Comparison of ENCODE assay signal across 9 mouse cellular contexts in the genomic region with DNA sequence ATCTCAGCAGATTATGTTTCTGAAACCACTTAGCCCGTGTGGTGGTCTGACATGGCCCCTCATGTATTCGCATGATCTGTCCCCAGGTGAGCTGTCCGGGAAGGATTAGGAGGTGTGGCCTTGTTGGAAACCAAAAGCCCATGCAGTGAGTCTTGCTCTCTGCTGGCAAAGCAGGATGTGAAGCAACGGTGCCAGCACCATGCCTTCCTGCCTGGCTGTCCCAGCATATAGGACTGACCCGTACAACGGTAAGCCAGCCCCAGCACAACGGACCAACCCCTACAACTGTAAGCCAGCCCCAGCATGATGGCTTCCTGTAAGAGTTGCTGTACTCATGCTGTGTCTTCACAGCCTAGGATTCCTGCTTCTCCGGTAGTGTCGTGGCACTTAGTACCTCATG. TPM values are rescaled to one million over a fixed set of nuclear protein-coding genes. Genes with fewer than 3 reads are reported as not detected.
DNase-seq lines count a peak whose midpoint lies in the region; ATAC-seq and TF ChIP-seq lines count a peak whose summit lies in the region.
"Had no signal": no experiment of that assay in that cellular context is flagged by ENCODE, and none has a peak within 500 bp of the region (broad histone marks: within the 10 kb centered on the region; RNA-seq: fewer than 3 reads in every experiment).

No protein-coding gene starts in this region.

- H3K4me2 ChIP-seq in forebrain, embryonic 13.5 days: peak overlapping the region; percentile 96
- peak overlapping the region; percentile 88 for H3K4me2 ChIP-seq in liver, embryonic 12.5 days
- peak overlapping the region; percentile 79 for H3K4me2 ChIP-seq in stomach, postnatal 0 days (replicated peaks; ENCODE audit: low read depth)

- no peak for DNase-seq in spleen, adult 2 months (ENCODE audit: low read depth in 1 of 2, low spot score in 2 of 2)
- DNase-seq in spleen, postnatal 10 days (ENCODE audit: low spot score in 2 of 2): no peak
- DNase-seq in stomach, postnatal 0 days (ENCODE audit: low spot score): no peak
- DNase-seq in adrenal gland, postnatal 14 days: no peak
- DNase-seq in gastrocnemius, adult 2 months: no peak
- DNase-seq in T-cell, adult 2 months (ENCODE audit: low spot score): no peak
- DNase-seq: cerebellum, adult 8-10 months had no signal

- peaks cover 10% of the 10 kb centered on the region; the same call in 1 of the 2 replicates for H3K4me1 ChIP-seq in spleen, adult 2 months (ENCODE audit: control insufficient read depth, insufficient read depth, insufficient read length)
- peaks cover 71% of the 10 kb centered on the region for H3K4me1 ChIP-seq in forebrain, embryonic 13.5 days
- H3K4me1 ChIP-seq in liver, embryonic 12.5 days: peaks cover 79% of the 10 kb centered on the region
- H3K4me1 ChIP-seq in stomach, postnatal 0 days (replicated peaks; ENCODE audit: control insufficient read depth, insufficient read depth): peaks cover 13% of the 10 kb centered on the region

- no peaks in the 10 kb centered on the region for H3K27me3 ChIP-seq in spleen, adult 2 months (ENCODE audit: control insufficient read depth, insufficient read depth, low read length)
- no peaks in the 10 kb centered on the region for H3K27me3 ChIP-seq in forebrain, embryonic 13.5 days
- no peaks in the 10 kb centered on the region for H3K27me3 ChIP-seq in liver, embryonic 12.5 days (replicated peaks)
- no peaks in the 10 kb centered on the region for H3K27me3 ChIP-seq in stomach, postnatal 0 days (ENCODE audit: control insufficient read depth, insufficient read depth, low read length)

- no peak for ATAC-seq in forebrain, embryonic 13.5 days
- ATAC-seq in liver, embryonic 12.5 days: no peak
- ATAC-seq in stomach, postnatal 0 days (ENCODE audit: low FRiP score, low TSS enrichment): no peak

- WGBS in spleen, adult 2 months: 58% methylated on average over 9 of the region's 9 CpGs
- 58% methylated on average over 9 of the region's 9 CpGs for WGBS in forebrain, embryonic 13.5 days
- 51% methylated on average over 9 of the region's 9 CpGs for WGBS in liver, embryonic 12.5 days (ENCODE audit: insufficient replicate concordance)
- 34% methylated on average over 9 of the region's 9 CpGs for WGBS in stomach, postnatal 0 days

- no peaks in the 10 kb centered on the region for H3K9me3 ChIP-seq in forebrain, embryonic 13.5 days (replicated peaks)
- H3K9me3 ChIP-seq in liver, embryonic 12.5 days (replicated peaks): no peaks in the 10 kb centered on the region
- no peaks in the 10 kb centered on the region for H3K9me3 ChIP-seq in stomach, postnatal 0 days (ENCODE audit: control insufficient read depth, low read length)

- H3K4me3 ChIP-seq in spleen, adult 2 months (ENCODE audit: extremely low read depth, insufficient read depth, insufficient read length): peak overlapping the region; percentile 2; the same call in 1 of the 2 replicates
- H3K4me3 ChIP-seq in forebrain, embryonic 13.5 days: peak overlapping the region; percentile 86
- peak overlapping the region; percentile 75 for H3K4me3 ChIP-seq in liver, embryonic 12.5 days
- peak overlapping the region; percentile 67 for H3K4me3 ChIP-seq in stomach, postnatal 0 days (ENCODE audit: low read depth, low read length)
- H3K4me3 ChIP-seq in gastrocnemius, adult 2 months: no peak overlapping the region

- intact Hi-C loops in gastrocnemius, adult 2 months (cut with DNase I): no loop called here

- TF ChIP-seq EP300 in stomach, postnatal 0 days (optimal IDR thresholded peaks at IDR 0.05): no peak

- TF ChIP-seq POLR2A in spleen, adult 2 months (IDR thresholded peaks at IDR 0.05; ENCODE audit: low read depth, low read length): no peak

- H3K9ac ChIP-seq in forebrain, embryonic 13.5 days: peak overlapping the region; percentile 98
- peak overlapping the region; percentile 80; the same call in 1 of the 2 replicates for H3K9ac ChIP-seq in liver, embryonic 12.5 days
- H3K9ac ChIP-seq in stomach, postnatal 0 days (ENCODE audit: low read length): peak overlapping the region; percentile 41

- H3K27ac ChIP-seq in spleen, adult 2 months (ENCODE audit: insufficient read depth, low read length): no peak overlapping the region
- H3K27ac ChIP-seq in forebrain, embryonic 13.5 days: no peak overlapping the region
- no peak overlapping the region for H3K27ac ChIP-seq in liver, embryonic 12.5 days
- H3K27ac ChIP-seq in stomach, postnatal 0 days (replicated peaks): no peak overlapping the region
- H3K27ac ChIP-seq in gastrocnemius, adult 2 months: no peak overlapping the region

- no peak for TF ChIP-seq CTCF in spleen, adult 2 months (IDR thresholded peaks at IDR 0.05; ENCODE audit: extremely low read depth, insufficient read depth, insufficient read length, insufficient replicate concordance)
- no peak for TF ChIP-seq CTCF in stomach, postnatal 0 days (IDR thresholded peaks at IDR 0.05; ENCODE audit: low read depth)
- no peak for TF ChIP-seq CTCF in gastrocnemius, adult 2 months (IDR thresholded peaks at IDR 0.05)

- H3K36me3 ChIP-seq in spleen, adult 2 months (ENCODE audit: control insufficient read depth, insufficient read depth, low read length): peaks cover 10% of the 10 kb centered on the region; the same call in 1 of the 2 replicates
- H3K36me3 ChIP-seq in forebrain, embryonic 13.5 days (ENCODE audit: poor library complexity, severe bottlenecking): peaks cover 60% of the 10 kb centered on the region
- H3K36me3 ChIP-seq in liver, embryonic 12.5 days: peaks cover 66% of the 10 kb centered on the region
- H3K36me3 ChIP-seq in stomach, postnatal 0 days (ENCODE audit: control insufficient read depth, insufficient read depth, low read length): peaks cover 11% of the 10 kb centered on the region

RNA-seq across cellular contexts. Expression of a gene that starts 11.2 kb away (rescaled TPM):
- polyA plus RNA-seq in spleen, adult 2 months (2012; rRNA removed): 122 and 150 TPM in 2 replicates
- 76.7 and 78.0 TPM in 2 replicates for polyA plus RNA-seq in forebrain, embryonic 13.5 days (2015; fragmentation: Nextera tagmentation; extraction: Ambion mirVana)
- polyA plus RNA-seq in liver, embryonic 12.5 days (2016; fragmentation: Nextera tagmentation; extraction: Ambion mirVana): 65.0 and 67.0 TPM in 2 replicates
- polyA plus RNA-seq in stomach, postnatal 0 days (2015; fragmentation: Nextera tagmentation; extraction: Ambion mirVana): 102 and 104 TPM in 2 replicates
- 160 and 173 TPM in 2 replicates for total RNA-seq in adrenal gland, postnatal 14 days (2021)
- total RNA-seq in gastrocnemius, adult 2 months (2021): 10 to 100 TPM; 65.4 to 71.0 TPM

Comparison
In these comparisons a context has a peak if more than half of its experiments do, and no peak if none do; other contexts are left out.
1. H3K9ac ChIP-seq: peak in every context shown above with its lines; median percentile 98 in forebrain, embryonic 13.5 days; 80 in liver, embryonic 12.5 days; 41 in stomach, postnatal 0 days.